Mouse (Mus musculus) thymus, adult 2 months (tissue): Measurements from ENCODE around the gene Hoxb9. TPM values are rescaled to one million over a fixed set of nuclear protein-coding genes. Genes with fewer than 3 reads are reported as not detected.
A peak's percentile ranks its signal among the peaks of the same experiment; 100 is the strongest.

Experiments used
- DNase-seq: peaks from one replicate; pipeline ENCODE4 v3.0.0; 2021
- H3K27ac ChIP-seq: fragments of 200-500 bp; 2 replicates; pipeline ENCODE4 v1.5.1; 2012; ENCODE audit warnings: low read length, control low read depth; ENCODE audit not compliant: control insufficient read depth, insufficient read depth
- H3K27me3 ChIP-seq: fragments of 200-500 bp; 2 replicates; pipeline ENCODE4 v1.6.1; 2012; ENCODE audit warnings: mild to moderate bottlenecking, low read length, moderate library complexity, mixed read lengths; ENCODE audit not compliant: control insufficient read depth, insufficient read depth
- H3K36me3 ChIP-seq: fragments of 200-500 bp; 2 replicates; pipeline ENCODE4 v1.6.1; 2012; ENCODE audit warnings: mild to moderate bottlenecking, low read length, moderate library complexity; ENCODE audit not compliant: control insufficient read depth, insufficient read depth
- H3K4me1 ChIP-seq: fragments of 200-500 bp; replicated peaks from 2 replicates; pipeline ENCODE4 v1.6.1; 2012; ENCODE audit warnings: low read length; ENCODE audit not compliant: control insufficient read depth, insufficient read depth
- H3K4me3 ChIP-seq: fragments of 200-500 bp; 2 replicates; pipeline ENCODE4 v1.5.1; 2012; ENCODE audit warnings: mild to moderate bottlenecking, low read length, control low read depth, moderate library complexity; ENCODE audit not compliant: control insufficient read depth, insufficient read depth
- CTCF ChIP-seq: fragments of 200-500 bp; IDR thresholded peaks from 2 replicates; pipeline ENCODE4 v1.5.1; 2012; ENCODE audit warnings: mild to moderate bottlenecking, control low read depth, low read length, moderate library complexity, borderline replicate concordance; ENCODE audit not compliant: control insufficient read depth, poor library complexity, insufficient read depth; ENCODE audit errors: extremely low read depth
- POLR2A ChIP-seq: fragments of 200-500 bp; IDR thresholded peaks from 2 replicates; pipeline ENCODE4 v1.6.1; 2012; ENCODE audit warnings: mild to moderate bottlenecking, low read length, control low read depth, moderate library complexity; ENCODE audit not compliant: control insufficient read depth, poor library complexity, insufficient read depth; ENCODE audit errors: extremely low read depth
- WGBS: fragments of 180-500 bp; shearing (Covaris S2); methylation state at CpG from one replicate; pipeline ENCODE4 v1.1.7; 2018; 5-methylcytosine and 5-hydroxymethylcytosine counted together
- polyA plus RNA-seq: library from polyadenylated mRNA; depleted of rRNA; stranded (reverse); fragments of >200 nt; gene quantifications from 2 replicates; pipeline ENCODE4 v1.2.3, GENCODE M21; 2012

Hoxb9 gene
- polyA plus RNA-seq, 1 experiment = 0.22 TPM

- 20% methylated on average over 6 of the region's 6 CpGs for WGBS
- peaks cover 22% of the 10 kb centered on the region for H3K27me3 ChIP-seq
- DNase-seq = no peak
- no peaks in the 10 kb centered on the region for H3K36me3 ChIP-seq
- TF ChIP-seq POLR2A = no peak
- TF ChIP-seq CTCF = no peak
- no peak overlapping the region; the same call in 1 of the 2 replicates for H3K4me3 ChIP-seq
- H3K4me1 ChIP-seq = peaks cover 9% of the 10 kb centered on the region; the same call in 1 of the 2 replicates
- no peak overlapping the region for H3K27ac ChIP-seq
These were observed 39.8 kb downstream of the Hoxb9 start for GRCm38 (mm10) chr11:96311097-96311496.

GRCm38 (mm10) chr11:96311520-96312417, 40.5 kb downstream of the Hoxb9 start:
- WGBS = 4% methylated on average over 30 of the region's 31 CpGs

DNA sequence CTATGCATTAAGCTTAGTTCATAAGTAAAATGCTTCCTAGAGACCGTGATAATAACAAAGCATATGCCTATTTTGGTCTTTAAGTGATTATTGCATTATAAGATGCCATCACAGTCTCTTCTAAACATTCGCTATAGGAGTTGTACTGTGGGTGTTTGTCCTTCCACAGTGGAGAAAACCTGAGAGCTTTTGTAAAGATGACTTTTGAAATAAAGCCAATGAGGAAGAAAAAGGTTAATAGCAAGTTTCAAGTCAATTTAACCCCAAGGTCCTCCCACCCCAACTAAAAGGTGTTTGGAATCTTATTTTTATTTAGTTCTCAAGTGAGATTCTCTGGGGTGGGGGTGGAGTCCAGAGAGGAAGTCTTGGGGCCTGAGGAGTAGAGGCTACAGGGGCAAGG, 41.9 kb downstream of the Hoxb9 start:
- Histone ChIP-seq H3K27ac (no peak overlapping the region), H3K4me3 (no peak overlapping the region), H3K36me3 (no peaks in the 10 kb centered on the region), H3K4me1 (peaks cover 13% of the 10 kb centered on the region; the same call in 1 of the 2 replicates), H3K27me3 (peaks cover 33% of the 10 kb centered on the region)
- no peak for DNase-seq
- TF ChIP-seq POLR2A (no peak), CTCF (no peak)
- whole genome bisulfite sequencing = 93% methylated on average over 2 of the region's 2 CpGs

More at GRCm38 (mm10) chr11:96311520-96312417, 40.5 kb downstream of the Hoxb9 start:
- H3K36me3 ChIP-seq = no peaks in the 10 kb centered on the region
- no peak overlapping the region for H3K27ac ChIP-seq
- peak; percentile 80 for TF ChIP-seq CTCF
- TF ChIP-seq POLR2A = no peak
- peaks cover 9% of the 10 kb centered on the region; the same call in 1 of the 2 replicates for H3K4me1 ChIP-seq
- peak overlapping the region; percentile 30 for H3K4me3 ChIP-seq
- H3K27me3 ChIP-seq = peaks cover 24% of the 10 kb centered on the region
- DNase-seq = peak; percentile 59

DNA sequence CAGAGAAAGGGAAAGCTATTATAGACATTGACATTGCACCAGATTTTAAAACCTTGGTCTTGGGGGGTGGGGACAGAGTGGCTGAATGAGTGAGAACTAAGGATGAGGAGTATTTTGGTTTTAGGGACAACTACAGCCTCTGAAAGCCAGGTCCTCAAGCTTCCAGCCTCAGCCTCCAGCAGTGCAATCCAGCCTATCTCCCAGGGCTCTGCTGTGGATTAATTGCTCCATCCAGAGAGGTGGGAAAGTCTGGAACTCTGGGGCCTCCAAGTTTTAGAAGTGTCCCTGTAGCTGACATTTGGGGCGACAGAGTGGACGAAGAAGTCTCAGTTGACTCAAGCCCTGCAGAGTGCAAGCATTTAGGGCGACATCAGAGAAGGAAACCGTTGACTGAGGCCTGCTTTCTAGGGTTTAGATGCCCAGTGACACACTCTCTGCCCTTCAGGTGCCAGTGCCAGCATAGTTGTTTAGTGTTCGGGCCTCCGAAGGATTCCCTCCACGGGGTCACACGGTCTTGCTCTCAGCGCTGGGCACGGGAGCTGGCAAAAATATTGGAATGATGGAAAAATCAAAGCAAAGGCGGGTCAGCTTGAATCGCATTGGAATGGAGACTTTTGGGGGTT, 42.7 kb downstream of the Hoxb9 start:
- H3K27ac ChIP-seq = no peak overlapping the region
- peaks cover 15% of the 10 kb centered on the region; the same call in 1 of the 2 replicates for H3K4me1 ChIP-seq
- H3K36me3 ChIP-seq = no peaks in the 10 kb centered on the region
- TF ChIP-seq CTCF (no peak), POLR2A (no peak)
- no peak overlapping the region for H3K4me3 ChIP-seq
- no peak for DNase-seq
- 56% methylated on average over 12 of the region's 12 CpGs for WGBS
- peaks cover 34% of the 10 kb centered on the region for H3K27me3 ChIP-seq

DNA sequence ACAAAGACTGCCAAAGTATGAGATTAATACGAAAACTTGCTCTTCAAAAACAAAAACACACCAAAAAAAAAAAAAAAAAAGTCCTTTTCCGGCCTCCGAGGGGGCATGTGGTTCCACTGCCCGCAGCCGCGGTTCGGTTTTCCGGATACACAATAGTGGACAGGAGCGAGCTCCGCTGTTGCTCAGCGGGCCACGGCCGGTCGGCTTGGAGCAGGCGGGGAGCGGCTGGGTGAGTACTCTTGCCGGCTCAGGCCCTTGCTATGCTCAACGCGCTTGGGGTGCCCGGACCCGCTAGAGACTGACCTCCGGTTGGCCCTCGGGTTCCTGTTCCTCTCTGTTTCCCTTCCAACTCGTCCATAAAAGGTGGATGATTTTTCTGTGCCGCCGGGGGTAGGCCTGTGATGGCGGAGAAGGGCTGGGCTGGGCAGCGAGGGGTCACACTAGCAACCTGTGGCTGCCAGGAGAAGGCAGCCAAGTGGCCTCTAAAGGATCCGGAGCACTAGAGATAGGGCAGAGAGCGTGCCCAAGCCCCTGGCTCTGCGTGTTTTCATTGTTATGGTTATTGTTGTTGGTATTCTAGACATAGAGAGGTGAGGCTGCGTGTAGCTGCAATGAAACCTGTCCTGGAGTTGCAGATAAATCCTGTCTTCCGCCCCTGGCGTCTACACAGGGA, 43.5 kb downstream of the Hoxb9 start:
- 10% methylated on average over 34 of the region's 34 CpGs for WGBS
- Histone ChIP-seq H3K4me1 (peaks cover 20% of the 10 kb centered on the region), H3K4me3 (no peak overlapping the region), H3K36me3 (no peaks in the 10 kb centered on the region), H3K27ac (no peak overlapping the region), H3K27me3 (peaks cover 34% of the 10 kb centered on the region)
- no peak for DNase-seq
- no peak for TF ChIP-seq POLR2A
- TF ChIP-seq CTCF = no peak

DNA sequence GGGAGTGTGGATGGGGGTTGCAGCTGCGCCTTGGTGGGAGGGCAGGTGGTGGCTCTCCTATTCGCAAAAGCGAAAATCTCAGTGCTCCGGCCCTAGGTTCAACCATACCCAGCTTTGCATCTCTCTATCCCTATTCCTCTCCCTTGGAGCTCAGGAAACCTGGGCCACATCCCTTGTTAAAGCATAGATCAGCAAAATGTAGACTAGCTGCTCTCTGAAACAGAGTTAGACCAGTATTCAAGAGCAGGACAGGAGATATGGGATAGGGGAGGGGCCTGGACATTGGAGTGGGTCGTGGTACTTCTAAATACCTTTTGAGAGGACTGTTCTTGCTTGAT, 44.1 kb downstream of the Hoxb9 start:
- no peak for DNase-seq
- H3K27ac ChIP-seq = no peak overlapping the region

More for the DNA sequence above, 44.1 kb downstream of the Hoxb9 start:
- Histone ChIP-seq H3K27me3 (peaks cover 36% of the 10 kb centered on the region), H3K4me1 (peaks cover 23% of the 10 kb centered on the region), H3K36me3 (no peaks in the 10 kb centered on the region), H3K4me3 (no peak overlapping the region)
- TF ChIP-seq POLR2A = no peak
- TF ChIP-seq CTCF = no peak
- 64% methylated on average over 5 of the region's 5 CpGs for WGBS
